Mouse (Mus musculus): ENCODE data around the gene Tnfsf9.
"Not testable (repeated sequence)": the region's sequence is repeated elsewhere in the genome, so short reads cannot be mapped to it uniquely, and the experiment has no call there.

The Tnfsf9 gene

GRCm38 (mm10) chr17:57134021-57134420 lies 28.9 kb downstream of the Tnfsf9 start:
- not testable (repeated sequence) for DNase-seq (ENCODE audit: extremely low spot score, low spot score)

DNA sequence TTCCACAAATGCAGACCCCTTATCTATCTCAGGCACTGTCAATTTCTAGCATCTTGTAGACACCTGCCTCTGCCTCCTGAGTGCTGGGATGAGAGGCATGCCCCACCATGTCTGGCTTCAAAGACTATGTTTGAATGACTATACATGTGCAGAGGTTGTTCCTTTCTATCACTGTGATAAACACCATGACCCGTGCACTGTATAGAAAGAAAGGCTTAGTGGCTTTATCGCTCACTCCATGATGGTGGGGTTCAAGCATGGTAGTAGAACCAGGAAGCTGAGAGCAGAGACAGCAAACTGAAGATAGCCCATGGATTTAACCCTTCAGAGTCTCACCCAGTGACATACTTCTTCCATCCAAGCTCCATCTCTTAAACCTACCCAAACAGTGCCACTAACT lies 29.6 kb downstream of the Tnfsf9 start:
- no peak for DNase-seq (ENCODE audit: extremely low spot score, low spot score)

DNA sequence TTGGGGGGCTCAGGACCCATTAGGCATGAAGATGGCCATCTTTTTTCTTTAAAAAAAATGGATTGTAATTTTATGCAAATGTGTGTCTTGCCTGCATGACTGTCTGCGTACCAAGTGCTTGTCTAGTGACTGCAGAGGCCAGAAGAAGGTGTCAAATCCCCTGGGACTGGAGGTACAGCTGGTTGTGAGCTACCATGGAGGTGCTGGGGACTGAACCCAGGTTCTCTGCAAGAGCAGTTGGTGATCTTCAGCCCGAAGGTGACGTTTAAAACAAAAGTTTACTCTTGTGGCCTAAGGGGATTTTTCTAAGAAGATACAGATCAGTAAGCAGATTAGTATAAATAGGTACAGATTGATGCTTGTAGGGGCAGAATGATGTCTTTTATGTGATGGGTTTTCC lies 30.5 kb downstream of the Tnfsf9 start:
- DNase-seq (ENCODE audit: extremely low spot score, low spot score) = no peak

DNA sequence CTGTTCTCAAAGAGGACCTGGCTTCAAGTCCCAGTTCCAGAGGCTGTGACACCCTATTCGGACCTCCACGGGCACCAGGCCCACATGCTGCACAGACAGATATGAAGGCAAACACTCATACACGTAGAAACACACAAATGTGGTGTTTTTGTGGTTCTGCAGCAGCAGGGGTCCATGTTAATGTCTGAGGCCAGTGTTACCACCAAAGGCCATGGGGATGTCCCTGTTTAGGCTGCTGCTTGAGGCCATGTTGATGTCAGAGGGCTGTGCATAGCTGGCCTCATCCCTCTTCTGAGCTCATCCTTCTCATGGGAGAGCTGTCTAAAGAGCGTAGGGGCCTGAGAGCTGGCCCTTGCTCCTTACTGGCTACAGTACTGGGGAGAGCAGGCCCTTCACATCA lies 33.6 kb downstream of the Tnfsf9 start:
- DNase-seq (ENCODE audit: extremely low spot score, low spot score) = no peak

GRCm38 (mm10) chr17:57139708-57140107 lies 34.6 kb downstream of the Tnfsf9 start:
- DNase-seq (ENCODE audit: extremely low spot score, low spot score) = no peak

DNA sequence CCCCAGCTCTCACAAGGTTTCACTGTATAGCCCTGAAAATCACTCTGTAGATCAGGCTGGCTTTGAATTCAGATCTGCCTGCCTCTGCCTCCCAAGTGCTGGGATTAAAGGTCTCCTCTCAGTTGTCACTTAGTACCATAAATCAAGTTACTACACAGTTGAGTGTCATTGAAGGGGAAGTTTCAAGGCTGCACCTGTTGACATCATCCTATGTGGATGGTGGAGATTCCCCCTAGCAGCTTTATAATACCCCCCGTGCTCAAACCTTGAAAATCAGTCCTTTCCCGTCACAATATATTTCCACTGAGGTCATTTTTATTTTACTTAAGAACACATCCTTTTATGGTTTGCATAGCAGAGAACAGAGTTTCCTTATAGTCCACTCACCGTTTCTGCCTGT lies 38.6 kb downstream of the Tnfsf9 start:
- DNase-seq (ENCODE audit: extremely low spot score, low spot score) = no peak

GRCm38 (mm10) chr17:57145115-57145514 lies 40.0 kb downstream of the Tnfsf9 start:
- no peak for DNase-seq (ENCODE audit: extremely low spot score, low spot score)

DNA sequence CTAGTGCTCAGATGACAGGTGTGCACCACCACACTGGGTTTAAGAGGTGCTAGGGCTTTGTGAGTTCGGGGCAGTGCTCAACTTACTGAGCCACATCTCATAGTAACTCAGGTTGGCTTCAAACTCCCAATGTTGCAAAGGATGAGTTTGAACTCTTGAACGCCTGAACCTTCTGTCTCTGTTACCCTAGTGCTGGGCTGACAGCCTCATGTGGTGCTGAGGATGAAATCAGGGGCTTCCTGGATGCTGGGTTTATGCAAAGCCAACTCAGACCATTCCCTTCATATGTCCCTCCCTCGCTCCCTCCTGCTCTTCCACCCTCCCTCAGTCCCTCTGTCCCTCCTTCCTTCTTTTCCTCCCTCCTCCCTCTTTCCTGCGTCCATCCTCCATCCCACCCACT lies 43.2 kb downstream of the Tnfsf9 start:
- no peak for DNase-seq (ENCODE audit: extremely low spot score, low spot score)

GRCm38 (mm10) chr17:57148994-57149803 lies 44.1 kb downstream of the Tnfsf9 start, which contains the start of gene Cd70:
Gene Cd70 (minus strand): TSS chr17:57149777.
- DNase-seq (ENCODE audit: extremely low spot score, low spot score) = peak; percentile 39

DNA sequence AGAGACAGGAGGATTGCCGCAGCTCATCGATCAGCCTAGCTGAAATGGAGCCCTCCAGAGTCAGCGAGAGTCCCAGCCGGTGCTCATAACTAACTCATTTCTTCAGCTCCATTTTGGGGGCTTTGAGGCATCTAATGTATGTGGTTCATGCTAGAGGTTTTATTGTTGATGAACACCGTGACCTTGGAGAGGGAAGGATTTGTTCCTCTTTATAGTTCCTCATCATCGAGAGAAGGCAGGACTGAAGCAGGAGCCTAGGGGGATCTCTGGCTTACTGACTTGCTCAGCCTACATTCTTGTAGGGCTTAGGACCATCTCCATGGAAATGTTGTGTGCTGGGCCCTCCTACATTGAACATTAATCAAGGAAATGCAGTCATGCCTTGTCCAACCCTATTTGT lies 47.9 kb downstream of the Tnfsf9 start:
- no peak for DNase-seq (ENCODE audit: extremely low spot score, low spot score)

GRCm38 (mm10) chr17:57153787-57154186 lies 48.7 kb downstream of the Tnfsf9 start:
- no peak for DNase-seq (ENCODE audit: extremely low spot score, low spot score)
